Mouse (Mus musculus): Measurements from ENCODE around the gene Farsa. TPM values are rescaled to one million over a fixed set of nuclear protein-coding genes. Genes with fewer than 3 reads are reported as not detected.

Farsa gene
- 90.1 and 93.3 TPM in 2 replicates for polyA plus RNA-seq (2015; fragmentation: Nextera tagmentation; extraction: Ambion mirVana)

DNA sequence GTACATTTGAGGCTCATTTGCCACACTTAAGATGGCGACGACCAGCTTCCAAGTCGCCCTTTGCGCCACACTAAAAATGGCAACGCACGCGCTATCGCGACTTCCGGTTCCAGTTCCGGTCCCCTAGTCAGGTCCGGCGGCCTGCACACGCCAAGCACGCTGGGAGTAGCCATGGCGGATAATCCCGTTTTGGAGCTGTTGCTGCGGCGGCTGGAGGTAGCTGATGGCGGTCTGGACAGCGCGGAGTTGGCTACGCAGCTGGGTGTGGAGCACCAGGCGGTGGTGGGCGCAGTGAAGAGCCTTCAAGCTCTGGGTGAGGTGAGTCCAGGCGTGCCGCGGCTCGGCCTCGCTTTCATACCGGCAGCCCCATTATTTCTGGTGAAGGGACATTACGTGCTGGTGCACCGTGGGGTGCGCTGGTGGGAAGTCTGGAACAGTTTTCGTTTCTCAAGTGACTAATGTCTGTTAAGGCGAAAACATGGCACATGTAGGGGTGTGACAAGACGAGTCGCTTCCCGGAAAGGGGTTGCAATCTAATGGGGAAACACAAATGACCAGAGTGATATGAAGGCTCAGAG lies at the start of gene Farsa:
Farsa (plus strand) TSS at position 126 of the 578 bp plus-strand sequence.
- peak; percentile 96 for ATAC-seq (ENCODE audit: low read depth)

DNA sequence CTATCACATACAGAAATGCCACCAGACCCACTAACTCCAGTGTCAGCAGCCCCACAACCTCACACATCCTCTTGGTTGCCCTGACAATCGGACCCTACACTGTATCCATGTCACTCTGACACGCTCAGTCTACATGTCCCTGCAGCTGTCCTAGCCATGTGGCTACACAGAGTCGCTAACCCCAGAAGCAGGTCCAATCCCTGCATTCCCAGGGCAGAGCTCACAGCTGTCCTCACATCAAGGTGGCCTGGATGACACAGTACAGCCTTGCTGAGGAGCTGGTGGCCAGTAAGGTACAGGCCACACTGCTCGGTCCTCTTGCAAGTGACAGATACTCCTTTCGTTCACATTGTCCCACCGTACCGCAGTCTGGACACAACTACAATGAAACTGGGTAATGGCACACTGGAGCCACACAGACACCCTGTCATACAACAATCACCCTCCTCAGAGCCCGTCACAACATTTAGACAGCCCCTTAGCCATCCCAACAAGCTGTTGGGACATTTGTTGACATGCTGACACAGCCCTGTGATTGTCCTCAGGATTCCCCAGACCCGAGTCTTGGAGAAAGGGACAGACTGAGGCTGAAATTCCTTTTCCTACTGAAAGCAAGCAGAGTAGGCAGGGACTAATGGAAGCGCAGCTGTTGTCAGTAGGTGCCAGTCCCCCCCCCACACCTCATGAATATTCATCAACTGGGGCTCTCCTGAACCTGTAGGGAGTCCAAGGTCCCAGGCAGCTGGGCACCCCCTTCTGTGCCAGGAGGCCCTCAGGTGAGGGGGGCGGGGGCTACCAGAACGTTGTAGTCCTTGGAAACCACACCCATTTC lies 47.5 kb upstream of the Farsa start:
- 67% methylated on average over 12 of the region's 12 CpGs for WGBS

More for the DNA sequence above, at the start of gene Farsa:
- Histone ChIP-seq H3K4me3 (ENCODE audit: low read length) (peak within 1 kb of the TSS; percentile 79), H3K36me3 (ENCODE audit: control insufficient read depth, insufficient read depth, low read length) (peaks cover 14% of the 10 kb centered on the region), H3K9ac (ENCODE audit: low read length) (peak within 1 kb of the TSS; percentile 87), H3K4me1 (replicated peaks; ENCODE audit: control insufficient read depth, insufficient read depth, low read length) (peaks cover 11% of the 10 kb centered on the region), H3K9me3 (ENCODE audit: control insufficient read depth, low read length) (no peaks in the 10 kb centered on the region), H3K4me2 (ENCODE audit: low read depth, low read length) (peak within 1 kb of the TSS; percentile 93), H3K27me3 (ENCODE audit: control insufficient read depth, insufficient read depth, low read depth, low read length) (no peaks in the 10 kb centered on the region), H3K27ac (ENCODE audit: low read length) (peak within 1 kb of the TSS; percentile 69)
- WGBS, result under 1% methylated on average over 39 of the region's 39 CpGs

DNA sequence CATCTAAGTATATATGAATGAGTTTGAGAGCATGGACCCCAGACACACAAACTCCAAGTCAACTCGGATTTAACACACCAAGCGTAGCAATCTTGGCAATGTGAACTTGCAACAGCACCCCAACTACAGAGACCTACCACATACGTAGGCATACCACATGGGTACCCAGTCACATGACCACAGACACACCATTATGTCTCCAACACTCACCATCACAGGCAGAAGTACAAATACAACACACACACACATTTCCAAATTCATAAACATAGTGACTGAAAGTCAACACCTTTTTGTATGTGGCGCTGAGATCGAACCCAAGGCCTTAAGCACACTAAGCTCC lies 46.9 kb upstream of the Farsa start:
- Histone ChIP-seq H3K4me1 (replicated peaks; ENCODE audit: control insufficient read depth, insufficient read depth, low read length) (peaks cover 9% of the 10 kb centered on the region), H3K4me3 (ENCODE audit: low read length) (no peak overlapping the region), H3K27me3 (ENCODE audit: control insufficient read depth, insufficient read depth, low read depth, low read length) (no peaks in the 10 kb centered on the region; the same call in 1 of the 2 replicates), H3K36me3 (ENCODE audit: control insufficient read depth, insufficient read depth, low read length) (no peaks in the 10 kb centered on the region), H3K9me3 (ENCODE audit: control insufficient read depth, low read length) (0 out of 2 replicates have a peak, but pooled peaks cover 5% of the 10 kb centered on the region), H3K4me2 (ENCODE audit: low read depth, low read length) (no peak overlapping the region), H3K27ac (ENCODE audit: low read length) (no peak overlapping the region), H3K9ac (ENCODE audit: low read length) (no peak overlapping the region)
- WGBS, result 70% methylated on average over 5 of the region's 5 CpGs
- no peak for ATAC-seq (ENCODE audit: low read depth)

More for the DNA sequence above, 47.5 kb upstream of the Farsa start:
- Histone ChIP-seq H3K4me3 (ENCODE audit: low read length) (no peak overlapping the region), H3K36me3 (ENCODE audit: control insufficient read depth, insufficient read depth, low read length) (no peaks in the 10 kb centered on the region), H3K4me1 (replicated peaks; ENCODE audit: control insufficient read depth, insufficient read depth, low read length) (peaks cover 8% of the 10 kb centered on the region), H3K27ac (ENCODE audit: low read length) (no peak overlapping the region), H3K4me2 (ENCODE audit: low read depth, low read length) (no peak overlapping the region), H3K9me3 (ENCODE audit: control insufficient read depth, low read length) (0 out of 2 replicates have a peak, but pooled peaks cover 5% of the 10 kb centered on the region), H3K27me3 (ENCODE audit: control insufficient read depth, insufficient read depth, low read depth, low read length) (no peaks in the 10 kb centered on the region; the same call in 1 of the 2 replicates), H3K9ac (ENCODE audit: low read length) (no peak overlapping the region)
- no peak for ATAC-seq (ENCODE audit: low read depth)

DNA sequence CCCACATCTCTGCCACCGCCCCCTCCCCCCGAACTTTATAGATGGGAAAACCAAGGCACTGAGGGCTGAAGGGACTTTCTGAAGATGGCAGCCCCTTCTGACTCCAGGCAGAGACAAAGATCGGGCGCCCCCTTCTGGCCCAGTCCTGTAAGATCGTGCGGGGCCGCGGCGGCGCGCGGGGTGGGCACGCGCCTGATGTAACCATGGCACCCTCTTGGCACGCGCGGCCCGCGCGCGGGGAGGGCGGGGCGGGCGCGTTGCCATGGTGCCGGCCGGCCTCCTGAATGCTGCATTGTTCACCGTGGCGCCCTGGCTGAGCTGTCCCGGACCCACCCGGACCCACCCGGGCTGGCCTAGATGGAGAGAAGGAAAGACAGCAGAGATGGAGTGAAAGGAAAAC lies 45.9 kb upstream of the Farsa start:
- Histone ChIP-seq H3K36me3 (ENCODE audit: control insufficient read depth, insufficient read depth, low read length) (no peaks in the 10 kb centered on the region), H3K4me1 (replicated peaks; ENCODE audit: control insufficient read depth, insufficient read depth, low read length) (peaks cover 15% of the 10 kb centered on the region), H3K27ac (ENCODE audit: low read length) (no peak overlapping the region), H3K27me3 (ENCODE audit: control insufficient read depth, insufficient read depth, low read depth, low read length) (no peaks in the 10 kb centered on the region; the same call in 1 of the 2 replicates), H3K9me3 (ENCODE audit: control insufficient read depth, low read length) (0 out of 2 replicates have a peak, but pooled peaks cover 3% of the 10 kb centered on the region), H3K9ac (ENCODE audit: low read length) (peak overlapping the region; percentile 45), H3K4me3 (ENCODE audit: low read length) (peak overlapping the region; percentile 46), H3K4me2 (ENCODE audit: low read depth, low read length) (peak overlapping the region; percentile 70)
- peak; percentile 86 for ATAC-seq (ENCODE audit: low read depth)
- WGBS, result under 1% methylated on average over 32 of the region's 32 CpGs

DNA sequence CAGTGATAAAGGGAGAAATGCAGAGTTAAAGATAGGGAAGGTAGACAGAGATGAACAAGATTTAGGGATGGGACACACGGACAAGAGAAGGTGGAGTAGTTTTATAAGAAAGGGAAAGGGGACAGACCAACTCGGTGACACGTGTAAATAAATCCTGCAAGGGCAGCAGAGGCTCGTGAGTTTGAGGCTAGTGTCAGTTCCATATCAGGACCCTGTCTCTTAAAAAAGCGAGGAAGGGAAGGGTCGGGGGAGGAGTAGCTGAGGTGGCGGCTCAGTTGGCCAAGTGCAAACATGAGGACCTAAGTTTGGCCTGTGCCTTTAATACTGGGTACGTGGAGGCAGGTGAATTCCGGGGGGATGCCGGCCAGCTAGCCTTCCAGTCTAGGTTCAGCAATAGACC lies 45.5 kb upstream of the Farsa start:
- no peaks in the 10 kb centered on the region; the same call in 1 of the 2 replicates for H3K27me3 ChIP-seq (ENCODE audit: control insufficient read depth, insufficient read depth, low read depth, low read length)

DNA sequence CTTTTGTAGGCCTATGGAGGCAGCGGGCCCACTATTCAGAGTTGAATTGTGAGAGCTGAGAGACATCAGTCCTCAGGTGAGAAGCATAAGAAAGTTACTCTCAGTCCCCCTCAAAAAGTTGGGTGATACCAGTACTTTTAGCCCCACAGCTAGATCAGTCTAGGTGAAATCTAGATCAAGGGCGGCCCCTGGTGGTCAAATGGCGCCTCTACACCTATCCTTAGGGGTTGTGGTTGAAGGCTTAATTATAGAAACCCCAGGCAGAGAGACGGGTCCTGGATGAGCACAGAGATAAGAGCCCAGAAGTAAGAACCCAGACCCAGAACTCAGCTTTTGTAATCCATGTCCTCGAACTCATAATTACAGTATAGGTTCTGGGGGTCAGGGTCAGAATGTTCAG lies 43.7 kb upstream of the Farsa start:
- H3K36me3 ChIP-seq (ENCODE audit: control insufficient read depth, insufficient read depth, low read length), result no peaks in the 10 kb centered on the region
- no peak overlapping the region for H3K4me3 ChIP-seq (ENCODE audit: low read length)
- peak; percentile 17; the same call in 1 of the 2 replicates for ATAC-seq (ENCODE audit: low read depth)
- 2% methylated on average over 5 of the region's 5 CpGs for WGBS
- H3K9ac ChIP-seq (ENCODE audit: low read length), result no peak overlapping the region
- H3K4me1 ChIP-seq (replicated peaks; ENCODE audit: control insufficient read depth, insufficient read depth, low read length), result peaks cover 15% of the 10 kb centered on the region
- no peak overlapping the region for H3K27ac ChIP-seq (ENCODE audit: low read length)
- H3K27me3 ChIP-seq (ENCODE audit: control insufficient read depth, insufficient read depth, low read depth, low read length), result no peaks in the 10 kb centered on the region; the same call in 1 of the 2 replicates
- H3K4me2 ChIP-seq (ENCODE audit: low read depth, low read length), result no peak overlapping the region
- H3K9me3 ChIP-seq (ENCODE audit: control insufficient read depth, low read length), result no peaks in the 10 kb centered on the region

More for the DNA sequence above, 45.5 kb upstream of the Farsa start:
- no peaks in the 10 kb centered on the region for H3K9me3 ChIP-seq (ENCODE audit: control insufficient read depth, low read length)
- 25% methylated on average over 10 of the region's 10 CpGs for WGBS
- H3K9ac ChIP-seq (ENCODE audit: low read length), result peak overlapping the region; percentile 45
- H3K4me1 ChIP-seq (replicated peaks; ENCODE audit: control insufficient read depth, insufficient read depth, low read length), result peaks cover 15% of the 10 kb centered on the region
- no peak for ATAC-seq (ENCODE audit: low read depth)
- peak overlapping the region; percentile 70 for H3K4me2 ChIP-seq (ENCODE audit: low read depth, low read length)
- no peak overlapping the region for H3K27ac ChIP-seq (ENCODE audit: low read length)
- no peaks in the 10 kb centered on the region for H3K36me3 ChIP-seq (ENCODE audit: control insufficient read depth, insufficient read depth, low read length)
- peak overlapping the region; percentile 46 for H3K4me3 ChIP-seq (ENCODE audit: low read length)

DNA sequence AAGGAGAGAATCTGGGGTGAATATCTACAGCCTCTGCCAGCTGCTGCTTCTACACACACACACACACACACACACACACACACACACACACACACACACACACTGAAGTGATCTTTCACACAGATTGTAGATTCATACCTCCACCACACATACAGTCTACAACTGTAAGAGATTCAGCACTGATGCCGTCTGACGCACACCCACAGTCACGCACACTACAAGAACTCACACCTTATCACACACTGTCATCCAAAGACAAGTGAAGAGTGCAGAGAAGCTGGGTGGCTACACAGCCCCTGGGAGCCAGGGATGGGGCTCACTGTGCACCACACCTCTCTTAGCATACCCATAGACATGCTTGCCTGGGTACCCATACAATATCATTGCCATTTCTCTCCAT lies 43.0 kb upstream of the Farsa start:
- no peak overlapping the region for H3K27ac ChIP-seq (ENCODE audit: low read length)
- H3K9ac ChIP-seq (ENCODE audit: low read length), result no peak overlapping the region
- H3K9me3 ChIP-seq (ENCODE audit: control insufficient read depth, low read length), result no peaks in the 10 kb centered on the region
- ATAC-seq (ENCODE audit: low read depth), result no peak
- no peaks in the 10 kb centered on the region; the same call in 1 of the 2 replicates for H3K27me3 ChIP-seq (ENCODE audit: control insufficient read depth, insufficient read depth, low read depth, low read length)
- no peaks in the 10 kb centered on the region for H3K36me3 ChIP-seq (ENCODE audit: control insufficient read depth, insufficient read depth, low read length)
- 71% methylated on average over 3 of the region's 3 CpGs for WGBS
- H3K4me1 ChIP-seq (replicated peaks; ENCODE audit: control insufficient read depth, insufficient read depth, low read length), result peaks cover 15% of the 10 kb centered on the region
- H3K4me3 ChIP-seq (ENCODE audit: low read length), result no peak overlapping the region
- no peak overlapping the region for H3K4me2 ChIP-seq (ENCODE audit: low read depth, low read length)

DNA sequence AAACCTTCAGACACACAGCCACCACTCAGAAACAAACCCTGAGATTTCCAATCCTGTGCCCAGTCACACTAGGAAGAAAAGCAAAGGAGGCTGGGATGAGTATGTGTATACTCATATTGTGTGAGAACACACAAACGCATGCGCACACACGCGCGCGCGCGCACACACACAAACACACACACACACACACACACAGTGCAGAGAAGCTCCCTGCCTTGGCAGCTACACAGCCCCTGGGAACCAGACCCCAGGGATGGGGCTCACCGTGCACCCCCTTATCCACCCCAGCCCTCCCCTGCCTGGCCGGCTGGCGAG lies 42.6 kb upstream of the Farsa start:
- 84% methylated on average over 11 of the region's 11 CpGs for WGBS
- Histone ChIP-seq H3K4me1 (replicated peaks; ENCODE audit: control insufficient read depth, insufficient read depth, low read length) (peaks cover 15% of the 10 kb centered on the region), H3K36me3 (ENCODE audit: control insufficient read depth, insufficient read depth, low read length) (no peaks in the 10 kb centered on the region), H3K9ac (ENCODE audit: low read length) (no peak overlapping the region), H3K4me3 (ENCODE audit: low read length) (no peak overlapping the region), H3K27ac (ENCODE audit: low read length) (no peak overlapping the region), H3K9me3 (ENCODE audit: control insufficient read depth, low read length) (no peaks in the 10 kb centered on the region), H3K4me2 (ENCODE audit: low read depth, low read length) (no peak overlapping the region), H3K27me3 (ENCODE audit: control insufficient read depth, insufficient read depth, low read depth, low read length) (no peaks in the 10 kb centered on the region; the same call in 1 of the 2 replicates)
- ATAC-seq (ENCODE audit: low read depth), result no peak

All from lung, embryonic 16.5 days (tissue).